ENCODE assay signal across 7 mouse cellular contexts in genomic region chr10:41071696-41072095, GRCm38 (mm10). TPM values are rescaled to one million over a fixed set of nuclear protein-coding genes. Genes with fewer than 3 reads are reported as not detected.
DNase-seq lines count a peak whose midpoint lies in the region; TF ChIP-seq lines count a peak whose summit lies in the region.

No protein-coding gene starts in this region.

- DNase-seq in thymus, postnatal 0 days (ENCODE audit: low spot score) = peak; percentile 14
- DNase-seq in thymus, adult 2 months = no peak
- DNase-seq in c-Kit-positive CD71-negative TER-119-negative erythroid progenitor cells, embryonic 14.5 days (ENCODE audit: low read depth) = peak; percentile 60
- DNase-seq in heart, postnatal 10 days = peak; percentile 41 to 67
- DNase-seq in liver = peak; percentile 53
- DNase-seq in ovary, postnatal 36 days (ENCODE audit: low spot score) = peak; percentile 61
- DNase-seq in cerebellum, adult 18-20 months = no peak

- H3K4me1 ChIP-seq in thymus, adult 2 months (replicated peaks; ENCODE audit: control insufficient read depth, insufficient read depth, low read length) = no peaks in the 10 kb centered on the region

- H3K27me3 ChIP-seq in thymus, adult 2 months (ENCODE audit: control insufficient read depth, insufficient read depth, low read length) = no peaks in the 10 kb centered on the region; the same call in 1 of the 2 replicates

- H3K4me3 ChIP-seq in thymus, adult 2 months (ENCODE audit: control insufficient read depth, insufficient read depth, low read length) = no peak overlapping the region

- TF ChIP-seq CTCF in thymus, adult 2 months (IDR thresholded peaks at IDR 0.05; ENCODE audit: borderline replicate concordance, control insufficient read depth, extremely low read depth, insufficient read depth, low read length, poor library complexity) = no peak

- no peak for TF ChIP-seq POLR2A in thymus, adult 2 months (IDR thresholded peaks at IDR 0.05; ENCODE audit: control insufficient read depth, extremely low read depth, insufficient read depth, low read length, poor library complexity)

- H3K36me3 ChIP-seq in thymus, adult 2 months (ENCODE audit: control insufficient read depth, insufficient read depth, low read length) = no peaks in the 10 kb centered on the region

- WGBS in thymus, adult 2 months = 11% methylated on average over 11 of the region's 11 CpGs

- intact Hi-C loops in heart, postnatal 10 days (cut with DNase I) = no loop called here

- H3K27ac ChIP-seq in thymus, adult 2 months (ENCODE audit: control insufficient read depth, insufficient read depth, low read length) = no peak overlapping the region

RNA-seq across cellular contexts. Expression of gene Gpr6, which starts 0.4 kb away (rescaled TPM):
- polyA plus RNA-seq in thymus, postnatal 0 days (2015; fragmentation: Nextera tagmentation; extraction: Ambion mirVana) = not detected in 2 replicates
- 0.10 TPM in 1 of 2 replicates, not detected in the other for polyA plus RNA-seq in thymus, adult 2 months (2012; rRNA removed)
- not detected for total RNA-seq in heart, postnatal 10 days (2021)

Comparison
In these comparisons a context has a peak if more than half of its experiments do, and no peak if none do; other contexts are left out.
1. DNase-seq: peak in thymus, postnatal 0 days (single experiment), c-Kit-positive CD71-negative TER-119-negative erythroid progenitor cells, embryonic 14.5 days (single experiment), heart, postnatal 10 days (2 of 2), liver (single experiment) and ovary, postnatal 36 days (single experiment); none in thymus, adult 2 months (single experiment) and cerebellum, adult 18-20 months (0 of 2).